Mouse (Mus musculus) limb, embryonic 13.5 days (tissue): Measurements from ENCODE around the gene Ahdc1. TPM values are rescaled to one million over a fixed set of nuclear protein-coding genes. Genes with fewer than 3 reads are reported as not detected.

Source experiments
- ATAC-seq: fragments of 200-750 bp; cut with Nextera tagmentation; 2 replicates; pipeline ENCODE4 v1.8.0; 2017; ENCODE audit warnings: low read depth, moderate number of reproducible peaks, moderate TSS enrichment; ENCODE audit not compliant: low FRiP score
- H3K27ac ChIP-seq: fragments of 300-500 bp; sonication (generic); 2 replicates; pipeline ENCODE4 v1.5.1; 2015; ENCODE audit warnings: inconsistent platforms, mild to moderate bottlenecking, moderate library complexity
- H3K27me3 ChIP-seq: fragments of 300-500 bp; sonication (generic); 2 replicates; pipeline ENCODE4 v1.6.1; 2015; ENCODE audit warnings: mild to moderate bottlenecking, inconsistent platforms
- H3K36me3 ChIP-seq: fragments of 300-500 bp; sonication (generic); 2 replicates; pipeline ENCODE4 v1.6.1; 2015; ENCODE audit warnings: inconsistent platforms, mild to moderate bottlenecking, moderate library complexity
- H3K4me1 ChIP-seq: fragments of 300-500 bp; sonication (generic); 2 replicates; pipeline ENCODE4 v1.6.1; 2015; ENCODE audit warnings: inconsistent platforms
- H3K4me2 ChIP-seq: fragments of 300-500 bp; sonication (generic); replicated peaks from 2 replicates; pipeline ENCODE4 v1.6.1; 2015; ENCODE audit warnings: inconsistent platforms, mild to moderate bottlenecking, moderate library complexity
- H3K4me3 ChIP-seq: fragments of 300-500 bp; sonication (generic); 2 replicates; pipeline ENCODE4 v1.5.1; 2015; ENCODE audit warnings: moderate library complexity, mild to moderate bottlenecking, inconsistent platforms
- H3K9ac ChIP-seq: fragments of 300-500 bp; sonication (generic); 2 replicates; pipeline ENCODE4 v1.6.1; 2015; ENCODE audit warnings: mild to moderate bottlenecking, inconsistent platforms
- H3K9me3 ChIP-seq: fragments of 300-500 bp; sonication (generic); 2 replicates; pipeline ENCODE4 v1.6.1; 2016; ENCODE audit warnings: inconsistent platforms
- WGBS: fragments of 180-500 bp; shearing (Covaris S2); methylation state at CpG from one replicate; pipeline ENCODE4 v1.1.7; 2015; 5-methylcytosine and 5-hydroxymethylcytosine counted together
- polyA plus RNA-seq: library from polyadenylated mRNA; unstranded; fragments of >200 nt; fragmentation: Nextera tagmentation; extraction: Ambion mirVana; gene quantifications from 2 replicates; pipeline ENCODE4 v1.2.1, GENCODE M21; 2015

The Ahdc1 gene
- polyA plus RNA-seq, 1 experiment from 2014 or later = 11.3 TPM

GRCm38 (mm10) chr4:133037293-133037692 is 26.2 kb downstream of the Ahdc1 start:
- H3K27me3 ChIP-seq = no peaks in the 10 kb centered on the region
- H3K9me3 ChIP-seq = no peaks in the 10 kb centered on the region
- peaks cover 48% of the 10 kb centered on the region for H3K4me1 ChIP-seq
- peak overlapping the region; percentile 98 for H3K4me2 ChIP-seq
- H3K36me3 ChIP-seq = peaks cover 11% of the 10 kb centered on the region; the same call in 1 of the 2 replicates
- no peak overlapping the region for H3K4me3 ChIP-seq
- 39% methylated on average over 9 of the region's 9 CpGs for WGBS
- ATAC-seq = no peak
- H3K9ac ChIP-seq = no peak overlapping the region
- no peak overlapping the region; the same call in 1 of the 2 replicates for H3K27ac ChIP-seq

GRCm38 (mm10) chr4:133037798-133038197 is 26.7 kb downstream of the Ahdc1 start:
- Histone ChIP-seq H3K9me3 (no peaks in the 10 kb centered on the region), H3K27me3 (no peaks in the 10 kb centered on the region), H3K4me2 (peak overlapping the region; percentile 98), H3K4me3 (peak overlapping the region; percentile 67), H3K9ac (peak overlapping the region; percentile 83; the same call in 1 of the 2 replicates), H3K4me1 (peaks cover 53% of the 10 kb centered on the region), H3K27ac (peak overlapping the region; percentile 97; the same call in 1 of the 2 replicates), H3K36me3 (peaks cover 6% of the 10 kb centered on the region; the same call in 1 of the 2 replicates)
- ATAC-seq = no peak
- 19% methylated on average over 6 of the region's 6 CpGs for WGBS

GRCm38 (mm10) chr4:133038521-133039115 is 27.6 kb downstream of the Ahdc1 start:
- H3K4me3 ChIP-seq = peak overlapping the region; percentile 67
- no peaks in the 10 kb centered on the region for H3K9me3 ChIP-seq
- H3K36me3 ChIP-seq = no peaks in the 10 kb centered on the region; the same call in 1 of the 2 replicates
- peak overlapping the region; percentile 83 for H3K9ac ChIP-seq
- no peaks in the 10 kb centered on the region for H3K27me3 ChIP-seq
- H3K4me1 ChIP-seq = peaks cover 61% of the 10 kb centered on the region
- ATAC-seq = peak; percentile 68
- WGBS = under 1% methylated on average over 69 of the region's 76 CpGs
- peak overlapping the region; percentile 97 for H3K27ac ChIP-seq
- peak overlapping the region; percentile 98 for H3K4me2 ChIP-seq

GRCm38 (mm10) chr4:133039116-133039819 is 28.2 kb downstream of the Ahdc1 start:
- peak overlapping the region; percentile 83 for H3K9ac ChIP-seq
- peaks cover 67% of the 10 kb centered on the region for H3K4me1 ChIP-seq
- H3K9me3 ChIP-seq = no peaks in the 10 kb centered on the region
- H3K4me3 ChIP-seq = peak overlapping the region; percentile 67
- under 1% methylated on average over 59 of the region's 77 CpGs for WGBS
- ATAC-seq = peak; percentile 18; the same call in 1 of the 2 replicates
- no peaks in the 10 kb centered on the region for H3K27me3 ChIP-seq
- peak overlapping the region; percentile 98 for H3K4me2 ChIP-seq
- H3K36me3 ChIP-seq = no peaks in the 10 kb centered on the region; the same call in 1 of the 2 replicates
- peak overlapping the region; percentile 97 for H3K27ac ChIP-seq

- 3% methylated on average over 18 of the region's 18 CpGs for WGBS
- ATAC-seq = no peak
- Histone ChIP-seq H3K27ac (peak overlapping the region; percentile 97), H3K36me3 (no peaks in the 10 kb centered on the region; the same call in 1 of the 2 replicates), H3K9ac (peak overlapping the region; percentile 83), H3K9me3 (no peaks in the 10 kb centered on the region), H3K4me1 (peaks cover 69% of the 10 kb centered on the region), H3K4me3 (peak overlapping the region; percentile 67), H3K4me2 (peak overlapping the region; percentile 98), H3K27me3 (no peaks in the 10 kb centered on the region)
These were observed 28.8 kb downstream of the Ahdc1 start for GRCm38 (mm10) chr4:133039832-133040231.

- Histone ChIP-seq H3K9ac (peak overlapping the region; percentile 83), H3K9me3 (no peaks in the 10 kb centered on the region), H3K36me3 (no peaks in the 10 kb centered on the region), H3K27ac (peak overlapping the region; percentile 97), H3K27me3 (no peaks in the 10 kb centered on the region), H3K4me2 (peak overlapping the region; percentile 98), H3K4me1 (peaks cover 74% of the 10 kb centered on the region), H3K4me3 (peak overlapping the region; percentile 67)
- no peak for ATAC-seq
- WGBS = 26% methylated on average over 14 of the region's 14 CpGs
These were observed 29.3 kb downstream of the Ahdc1 start for GRCm38 (mm10) chr4:133040241-133040904.

- no peaks in the 10 kb centered on the region for H3K9me3 ChIP-seq
- H3K9ac ChIP-seq = 0 out of 2 replicates have a peak overlapping the region, but pooled peaks have one; percentile 43
- WGBS = 7% methylated on average over 4 of the region's 4 CpGs
- no peaks in the 10 kb centered on the region for H3K27me3 ChIP-seq
- no peak for ATAC-seq
- peak overlapping the region; percentile 87 for H3K27ac ChIP-seq
- H3K4me1 ChIP-seq = peaks cover 87% of the 10 kb centered on the region
- peak overlapping the region; percentile 67 for H3K4me3 ChIP-seq
- no peaks in the 10 kb centered on the region for H3K36me3 ChIP-seq
- H3K4me2 ChIP-seq = peak overlapping the region; percentile 98
These were observed 31.2 kb downstream of the Ahdc1 start for GRCm38 (mm10) chr4:133042244-133042643.

- Histone ChIP-seq H3K9me3 (no peaks in the 10 kb centered on the region), H3K36me3 (no peaks in the 10 kb centered on the region), H3K9ac (peak overlapping the region; percentile 43; the same call in 1 of the 2 replicates), H3K4me2 (peak overlapping the region; percentile 98), H3K4me1 (peaks cover 87% of the 10 kb centered on the region), H3K27ac (peak overlapping the region; percentile 87), H3K4me3 (peak overlapping the region; percentile 67), H3K27me3 (no peaks in the 10 kb centered on the region)
- WGBS = 7% methylated on average over 28 of the region's 28 CpGs
- ATAC-seq = peak; percentile 33
These were observed 31.9 kb downstream of the Ahdc1 start for GRCm38 (mm10) chr4:133042651-133043635.

GRCm38 (mm10) chr4:133043798-133044646 is 33.0 kb downstream of the Ahdc1 start:
- H3K27me3 ChIP-seq = no peaks in the 10 kb centered on the region
- peak overlapping the region; percentile 87 for H3K27ac ChIP-seq
- H3K36me3 ChIP-seq = no peaks in the 10 kb centered on the region
- no peak for ATAC-seq
- peak overlapping the region; percentile 98 for H3K4me2 ChIP-seq
- WGBS = 29% methylated on average over 6 of the region's 6 CpGs
- no peaks in the 10 kb centered on the region for H3K9me3 ChIP-seq
- peak overlapping the region; percentile 39; the same call in 1 of the 2 replicates for H3K9ac ChIP-seq
- peaks cover 93% of the 10 kb centered on the region for H3K4me1 ChIP-seq
- no peak overlapping the region for H3K4me3 ChIP-seq

- Histone ChIP-seq H3K4me1 (peaks cover 99% of the 10 kb centered on the region), H3K9ac (peak overlapping the region; percentile 39; the same call in 1 of the 2 replicates), H3K36me3 (no peaks in the 10 kb centered on the region), H3K27ac (peak overlapping the region; percentile 87; the same call in 1 of the 2 replicates), H3K27me3 (no peaks in the 10 kb centered on the region), H3K4me3 (no peak overlapping the region), H3K4me2 (peak overlapping the region; percentile 98), H3K9me3 (no peaks in the 10 kb centered on the region)
- ATAC-seq = no peak
- 18% methylated on average over 6 of the region's 6 CpGs for WGBS
These were observed 33.6 kb downstream of the Ahdc1 start for GRCm38 (mm10) chr4:133044647-133045094.
